Mouse (Mus musculus): ENCODE results near the gene Mansc4. TPM values are rescaled to one million over a fixed set of nuclear protein-coding genes. Genes with fewer than 3 reads are reported as not detected.

Mansc4 gene
- polyA plus RNA-seq, 1 experiment from 2014 or later, result 6.1 TPM

- Histone ChIP-seq H3K4me2 (replicated peaks; ENCODE audit: low read depth, low read length) (peak overlapping the region; percentile 65), H3K9me3 (ENCODE audit: control insufficient read depth, low read length) (no peaks in the 10 kb centered on the region), H3K4me3 (ENCODE audit: low read length) (peak overlapping the region; percentile 90), H3K27me3 (ENCODE audit: control insufficient read depth, insufficient read depth, low read length) (no peaks in the 10 kb centered on the region), H3K27ac (ENCODE audit: low read depth, low read length) (no peak overlapping the region), H3K36me3 (ENCODE audit: control insufficient read depth, insufficient read depth, low read length) (peaks cover 21% of the 10 kb centered on the region; the same call in 1 of the 2 replicates), H3K4me1 (ENCODE audit: control insufficient read depth, insufficient read depth, low read length) (peaks cover 13% of the 10 kb centered on the region; the same call in 1 of the 2 replicates), H3K9ac (ENCODE audit: low read depth, low read length) (peak overlapping the region; percentile 93; the same call in 1 of the 2 replicates)
- WGBS, result 54% methylated on average over 7 of the region's 7 CpGs
- no peak for ATAC-seq (ENCODE audit: low FRiP score, low TSS enrichment)
These were observed 43.2 kb downstream of the Mansc4 start for GRCm38 (mm10) chr6:147043633-147044032.

- peak within 1 kb of the TSS; percentile 93 for H3K9ac ChIP-seq (ENCODE audit: low read depth, low read length)
- peaks cover 13% of the 10 kb centered on the region; the same call in 1 of the 2 replicates for H3K4me1 ChIP-seq (ENCODE audit: control insufficient read depth, insufficient read depth, low read length)
- no peaks in the 10 kb centered on the region for H3K9me3 ChIP-seq (ENCODE audit: control insufficient read depth, low read length)
- ATAC-seq (ENCODE audit: low FRiP score, low TSS enrichment), result peak; percentile 99
- peak within 1 kb of the TSS; percentile 65 for H3K4me2 ChIP-seq (replicated peaks; ENCODE audit: low read depth, low read length)
- peak within 1 kb of the TSS; percentile 90 for H3K4me3 ChIP-seq (ENCODE audit: low read length)
- no peaks in the 10 kb centered on the region for H3K27me3 ChIP-seq (ENCODE audit: control insufficient read depth, insufficient read depth, low read length)
- H3K36me3 ChIP-seq (ENCODE audit: control insufficient read depth, insufficient read depth, low read length), result peaks cover 14% of the 10 kb centered on the region; the same call in 1 of the 2 replicates
- 4% methylated on average over 65 of the region's 66 CpGs for WGBS
- H3K27ac ChIP-seq (ENCODE audit: low read depth, low read length), result peak within 1 kb of the TSS; percentile 72
These were observed 44.2 kb downstream of the Mansc4 start, which contains the start of gene Mrps35 for GRCm38 (mm10) chr6:147042291-147043290. TSS of gene Mrps35 (plus strand) at chr6:147042764.

GRCm38 (mm10) chr6:147032303-147032925 lies 54.4 kb downstream of the Mansc4 start, which contains the start of gene Rep15:
TSS of gene Rep15 (plus strand) at chr6:147032584.
- 49% methylated on average over 13 of the region's 13 CpGs for WGBS

GRCm38 (mm10) chr6:147030096-147030885 lies 56.5 kb downstream of the Mansc4 start:
- no peak overlapping the region for H3K9ac ChIP-seq (ENCODE audit: low read depth, low read length)
- H3K36me3 ChIP-seq (ENCODE audit: control insufficient read depth, insufficient read depth, low read length), result peaks cover 61% of the 10 kb centered on the region
- no peak overlapping the region for H3K4me3 ChIP-seq (ENCODE audit: low read length)
- 88% methylated on average over 15 of the region's 15 CpGs for WGBS
- H3K9me3 ChIP-seq (ENCODE audit: control insufficient read depth, low read length), result no peaks in the 10 kb centered on the region
- no peaks in the 10 kb centered on the region for H3K27me3 ChIP-seq (ENCODE audit: control insufficient read depth, insufficient read depth, low read length)
- no peak overlapping the region for H3K27ac ChIP-seq (ENCODE audit: low read depth, low read length)
- H3K4me1 ChIP-seq (ENCODE audit: control insufficient read depth, insufficient read depth, low read length), result no peaks in the 10 kb centered on the region
- no peak for ATAC-seq (ENCODE audit: low FRiP score, low TSS enrichment)
- H3K4me2 ChIP-seq (replicated peaks; ENCODE audit: low read depth, low read length), result no peak overlapping the region

More at GRCm38 (mm10) chr6:147032303-147032925, 54.4 kb downstream of the Mansc4 start, which contains the start of gene Rep15:
- H3K27me3 ChIP-seq (ENCODE audit: control insufficient read depth, insufficient read depth, low read length), result no peaks in the 10 kb centered on the region
- H3K9me3 ChIP-seq (ENCODE audit: control insufficient read depth, low read length), result no peaks in the 10 kb centered on the region
- no peak within 1 kb of the TSS for H3K4me2 ChIP-seq (replicated peaks; ENCODE audit: low read depth, low read length)
- peaks cover 40% of the 10 kb centered on the region for H3K36me3 ChIP-seq (ENCODE audit: control insufficient read depth, insufficient read depth, low read length)
- no peak for ATAC-seq (ENCODE audit: low FRiP score, low TSS enrichment)
- H3K4me1 ChIP-seq (ENCODE audit: control insufficient read depth, insufficient read depth, low read length), result no peaks in the 10 kb centered on the region
- no peak within 1 kb of the TSS for H3K27ac ChIP-seq (ENCODE audit: low read depth, low read length)
- H3K4me3 ChIP-seq (ENCODE audit: low read length), result no peak within 1 kb of the TSS
- no peak within 1 kb of the TSS for H3K9ac ChIP-seq (ENCODE audit: low read depth, low read length)

- no peaks in the 10 kb centered on the region for H3K27me3 ChIP-seq (ENCODE audit: control insufficient read depth, insufficient read depth, low read length)
- no peaks in the 10 kb centered on the region for H3K4me1 ChIP-seq (ENCODE audit: control insufficient read depth, insufficient read depth, low read length)
- WGBS, result 95% methylated on average over 9 of the region's 9 CpGs
- H3K9me3 ChIP-seq (ENCODE audit: control insufficient read depth, low read length), result no peaks in the 10 kb centered on the region
- no peak overlapping the region for H3K9ac ChIP-seq (ENCODE audit: low read depth, low read length)
- ATAC-seq (ENCODE audit: low FRiP score, low TSS enrichment), result no peak
- no peak overlapping the region for H3K4me3 ChIP-seq (ENCODE audit: low read length)
- no peak overlapping the region for H3K27ac ChIP-seq (ENCODE audit: low read depth, low read length)
- H3K4me2 ChIP-seq (replicated peaks; ENCODE audit: low read depth, low read length), result no peak overlapping the region
- H3K36me3 ChIP-seq (ENCODE audit: control insufficient read depth, insufficient read depth, low read length), result peaks cover 62% of the 10 kb centered on the region
These were observed 57.2 kb downstream of the Mansc4 start for GRCm38 (mm10) chr6:147029591-147029990.

- no peak for ATAC-seq (ENCODE audit: low FRiP score, low TSS enrichment)
- H3K4me1 ChIP-seq (ENCODE audit: control insufficient read depth, insufficient read depth, low read length), result no peaks in the 10 kb centered on the region
- H3K4me2 ChIP-seq (replicated peaks; ENCODE audit: low read depth, low read length), result no peak overlapping the region
- no peak overlapping the region for H3K9ac ChIP-seq (ENCODE audit: low read depth, low read length)
- WGBS, result 94% methylated on average over 2 of the region's 2 CpGs
- H3K27me3 ChIP-seq (ENCODE audit: control insufficient read depth, insufficient read depth, low read length), result no peaks in the 10 kb centered on the region
- no peak overlapping the region for H3K4me3 ChIP-seq (ENCODE audit: low read length)
- no peak overlapping the region for H3K27ac ChIP-seq (ENCODE audit: low read depth, low read length)
- no peaks in the 10 kb centered on the region for H3K9me3 ChIP-seq (ENCODE audit: control insufficient read depth, low read length)
- H3K36me3 ChIP-seq (ENCODE audit: control insufficient read depth, insufficient read depth, low read length), result peaks cover 62% of the 10 kb centered on the region
These were observed 58.4 kb downstream of the Mansc4 start for GRCm38 (mm10) chr6:147028396-147028795.

Other genes with a start within 250 kb of the Mansc4 start
- not detected in 2 replicates for gene Smco2, start 236.9 kb downstream of the Mansc4 start, polyA plus RNA-seq (2014; fragmentation: Nextera tagmentation; extraction: Ambion mirVana)
- 34.7 and 80.1 TPM in 2 replicates for gene Ppfibp1, start 198.5 kb downstream of the Mansc4 start, polyA plus RNA-seq (2014; fragmentation: Nextera tagmentation; extraction: Ambion mirVana)
- 0.37 and 0.45 TPM in 2 replicates for gene 1700034J05Rik, start 132.6 kb downstream of the Mansc4 start, polyA plus RNA-seq (2014; fragmentation: Nextera tagmentation; extraction: Ambion mirVana)
- 1.6 and 1.7 TPM in 2 replicates for gene Rep15, start 54.4 kb downstream of the Mansc4 start, polyA plus RNA-seq (2014; fragmentation: Nextera tagmentation; extraction: Ambion mirVana)
- 135 and 153 TPM in 2 replicates for gene Mrps35, start 44.3 kb downstream of the Mansc4 start, polyA plus RNA-seq (2014; fragmentation: Nextera tagmentation; extraction: Ambion mirVana)
- gene Klhl42, start 4.3 kb upstream of the Mansc4 start, polyA plus RNA-seq (2014; fragmentation: Nextera tagmentation; extraction: Ambion mirVana), result 3.4 and 7.2 TPM in 2 replicates
- 1.3 TPM in 2 replicates for gene Pthlh, start 177.2 kb upstream of the Mansc4 start, polyA plus RNA-seq (2014; fragmentation: Nextera tagmentation; extraction: Ambion mirVana)